Mouse (Mus musculus) retina, embryonic 14.5 days (tissue): ENCODE data around the gene Gm42906.
A peak's percentile ranks its signal among the peaks of the same experiment; 100 is the strongest.

Experiments
- DNase-seq: peaks from one replicate; pipeline ENCODE4 v3.0.0-alpha.2; 2015; ENCODE audit warnings: low spot score

Gm42906 gene

DNA sequence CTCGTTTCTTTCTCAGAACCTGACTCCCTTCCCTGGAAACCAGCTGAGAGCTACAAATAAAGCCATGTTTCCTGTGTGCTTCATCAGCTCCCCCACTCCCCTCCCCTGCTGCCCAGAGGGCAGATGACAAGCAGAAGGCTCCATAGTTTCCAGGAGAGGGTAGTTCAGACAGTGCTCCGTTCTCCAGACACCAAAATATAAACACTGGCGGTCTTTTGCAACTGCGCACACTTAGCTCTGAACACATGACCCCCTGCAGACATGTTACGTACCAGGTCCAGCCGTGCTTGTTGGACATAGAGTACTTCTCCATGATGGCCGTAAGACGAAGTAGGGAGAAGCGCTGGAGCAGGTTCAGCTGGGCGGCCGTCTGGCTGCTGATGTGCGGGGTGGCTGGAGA, 367.5 kb downstream of the Gm42906 start:
- DNase-seq = no peak

DNA sequence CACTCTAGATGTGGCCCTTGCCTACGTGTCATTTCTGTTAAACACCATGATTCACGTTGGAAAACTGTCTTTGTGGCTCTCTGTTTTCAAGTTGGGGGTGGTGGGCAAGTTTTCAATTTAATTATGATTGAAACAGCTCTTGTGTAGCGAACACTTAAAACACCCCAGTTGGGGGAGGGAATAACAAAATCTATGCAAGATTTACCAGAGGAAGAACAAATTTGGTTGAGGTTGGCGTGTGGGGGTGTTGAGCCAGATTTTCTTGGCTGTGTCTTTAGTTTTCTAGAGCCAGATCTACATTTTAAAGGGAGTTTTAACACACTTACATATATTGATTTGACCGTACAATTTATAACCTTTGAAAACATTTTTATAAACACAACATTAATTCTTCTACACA, 368.2 kb downstream of the Gm42906 start:
- DNase-seq = no peak

DNA sequence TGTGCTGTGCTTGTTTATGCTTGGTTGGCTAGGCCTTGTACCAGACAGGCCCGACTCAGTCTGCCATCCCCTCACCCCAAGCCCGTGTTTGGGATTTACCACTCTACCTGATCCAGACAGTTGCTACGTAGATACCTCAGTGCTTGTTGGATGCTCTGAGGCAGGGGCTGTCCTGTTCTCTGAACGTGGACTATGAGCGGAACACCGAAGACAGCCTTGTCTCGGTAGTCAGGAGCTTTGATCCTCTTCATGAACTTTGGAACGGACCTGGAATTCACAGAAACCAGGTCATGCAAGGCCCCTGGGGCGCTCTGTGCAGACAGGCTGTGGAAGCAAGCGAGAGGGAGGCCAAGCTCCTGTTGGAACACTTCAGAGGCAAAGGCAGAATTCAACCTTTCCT, 368.6 kb downstream of the Gm42906 start:
- DNase-seq = no peak

DNA sequence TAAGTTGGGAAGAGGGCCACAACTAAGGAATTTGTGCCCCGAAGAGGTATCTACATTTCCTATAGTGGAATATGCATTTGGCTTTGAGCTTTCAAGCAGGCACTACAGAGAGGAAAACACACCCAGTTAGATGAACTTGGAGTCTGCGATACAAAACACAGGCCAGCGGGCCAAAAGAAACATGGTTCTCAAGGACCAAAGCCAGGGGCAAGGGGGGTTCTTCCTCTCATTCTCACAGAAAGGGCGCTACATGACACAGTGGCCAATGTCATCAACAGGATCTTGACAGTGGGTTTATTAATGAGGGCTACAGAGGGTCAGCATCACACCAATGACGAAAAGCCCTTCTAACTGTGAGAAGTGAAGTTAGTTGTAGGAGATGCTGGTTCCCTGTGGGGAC, 370.2 kb downstream of the Gm42906 start:
- no peak for DNase-seq

DNA sequence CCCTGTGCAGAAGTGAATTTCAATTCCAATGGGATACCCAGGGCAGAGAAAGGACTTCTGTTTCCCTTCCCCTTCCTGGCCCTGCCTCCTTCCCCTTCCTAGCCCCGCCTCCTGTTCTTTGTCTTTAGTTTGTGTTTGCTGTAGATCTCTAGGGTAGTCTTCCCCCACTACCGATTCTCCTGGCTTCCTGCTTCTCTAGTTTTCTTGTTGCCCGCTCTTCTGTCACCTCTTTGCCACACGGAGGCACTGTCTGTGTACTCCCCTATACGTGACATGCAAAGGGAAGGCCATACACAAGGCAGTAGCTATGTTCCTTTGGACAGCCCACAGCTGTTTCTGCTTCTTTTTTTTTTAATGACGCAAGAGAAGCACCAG, 371.1 kb downstream of the Gm42906 start:
- DNase-seq = no peak

DNA sequence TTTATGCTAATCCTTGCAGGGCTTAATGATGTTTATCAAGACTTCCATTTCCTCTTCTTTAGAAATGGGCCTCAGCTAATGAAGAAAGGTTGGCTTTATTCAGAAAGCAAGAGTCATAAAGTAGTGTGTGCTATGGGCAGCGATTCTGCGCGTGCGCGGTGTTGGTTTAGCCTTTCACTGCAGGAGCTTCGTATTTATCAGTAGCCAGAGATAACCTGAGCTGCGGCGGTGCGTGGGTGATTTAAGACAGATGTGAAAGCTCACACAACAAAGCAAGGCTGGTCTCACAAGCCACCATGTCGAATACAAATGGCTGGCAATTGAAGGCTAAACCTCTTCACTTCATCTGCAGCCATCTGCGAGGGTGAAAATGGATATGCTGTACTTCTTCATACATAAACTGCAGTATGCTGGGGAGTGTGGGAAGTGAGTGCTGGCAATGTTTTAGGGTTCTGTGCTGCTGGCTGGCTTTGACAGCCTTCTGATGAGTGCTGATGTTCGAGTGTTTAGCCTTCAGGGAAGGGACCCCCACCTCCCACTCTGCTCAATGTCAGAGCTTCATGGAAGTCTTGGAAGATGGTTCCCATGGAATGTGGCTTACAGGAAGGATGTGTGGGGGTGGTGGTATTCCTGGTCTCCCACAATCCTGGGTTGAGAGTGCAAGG, 371.6 kb downstream of the Gm42906 start:
- no peak for DNase-seq

DNA sequence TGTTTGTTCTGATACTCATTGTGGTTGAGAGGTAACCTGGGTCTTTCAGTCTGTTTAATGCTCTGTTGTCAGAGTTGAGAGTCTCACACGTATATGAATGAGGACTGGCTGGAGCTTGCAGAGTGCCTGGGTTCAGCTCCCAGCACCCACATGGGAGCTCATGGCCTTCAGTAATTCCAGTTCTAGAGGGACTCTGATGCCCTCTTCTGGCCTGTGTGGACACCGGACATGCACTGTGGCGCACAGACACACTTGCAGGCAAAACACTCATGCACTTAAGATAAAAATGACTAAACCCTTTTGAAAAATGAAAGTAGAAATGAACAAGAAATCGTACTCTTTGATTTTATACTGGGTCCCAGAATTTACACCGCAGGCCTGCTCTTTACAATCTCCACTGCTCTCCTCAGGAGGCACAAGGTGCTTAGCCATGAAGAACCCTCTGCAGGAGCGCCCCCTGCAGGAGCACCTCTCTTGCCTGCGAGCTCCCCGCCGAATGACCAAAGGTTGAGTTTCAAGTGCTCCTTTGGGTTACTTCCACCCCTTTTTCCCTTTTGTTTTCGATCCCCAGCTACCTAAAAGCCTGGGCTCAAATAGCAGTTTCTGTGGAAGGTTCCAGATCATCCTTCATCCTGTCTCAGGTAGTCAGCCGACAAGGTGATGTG, 372.4 kb downstream of the Gm42906 start:
- DNase-seq = no peak

DNA sequence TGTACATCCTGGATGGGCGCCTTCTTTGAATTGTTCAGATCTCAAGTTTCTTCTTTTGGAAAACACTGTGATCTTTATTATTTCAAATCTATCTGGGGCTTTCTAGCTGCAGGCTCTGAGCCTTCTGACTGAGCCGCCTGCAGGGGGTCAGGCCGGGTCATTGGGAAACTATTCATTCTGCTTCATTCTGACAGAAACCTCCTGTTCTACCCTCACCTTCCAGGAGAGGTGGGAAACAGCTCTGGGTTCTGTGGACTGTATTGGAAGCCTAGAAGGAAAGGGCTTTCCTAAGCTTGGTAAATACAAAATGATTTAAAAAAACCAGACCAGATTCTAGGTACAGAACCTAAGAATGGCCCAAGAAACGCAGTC, 373.2 kb downstream of the Gm42906 start:
- no peak for DNase-seq

DNA sequence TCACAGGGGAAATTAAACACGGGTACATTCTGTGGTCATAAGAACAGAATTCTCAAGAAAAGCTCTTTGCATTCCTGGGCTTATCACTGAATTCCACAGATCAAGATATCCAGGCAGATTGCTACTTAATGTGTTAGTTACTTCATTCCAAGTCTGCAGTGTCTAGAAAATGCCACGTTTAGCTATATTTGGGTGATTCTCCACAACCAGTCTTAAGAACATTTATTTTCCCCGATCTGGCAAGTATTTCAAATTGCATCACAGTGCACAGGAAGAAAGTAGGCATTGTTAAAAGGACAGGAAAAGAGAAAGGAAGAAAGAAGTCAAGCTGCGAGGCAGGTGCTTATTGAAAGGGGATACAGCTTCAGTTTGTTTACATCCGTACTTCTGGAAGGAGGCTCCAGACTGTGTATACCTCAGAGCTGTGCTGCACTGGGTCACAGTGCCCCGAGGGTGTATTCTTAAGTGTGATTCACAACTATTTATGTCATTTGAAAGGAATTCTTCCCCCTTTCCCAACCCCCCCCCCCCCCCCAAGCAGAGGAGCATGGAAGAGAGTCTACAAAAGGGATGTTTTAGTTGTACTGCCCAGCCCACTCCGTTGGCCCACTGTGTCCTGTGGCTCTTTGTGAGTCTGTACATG, 373.7 kb downstream of the Gm42906 start:
- no peak for DNase-seq

DNA sequence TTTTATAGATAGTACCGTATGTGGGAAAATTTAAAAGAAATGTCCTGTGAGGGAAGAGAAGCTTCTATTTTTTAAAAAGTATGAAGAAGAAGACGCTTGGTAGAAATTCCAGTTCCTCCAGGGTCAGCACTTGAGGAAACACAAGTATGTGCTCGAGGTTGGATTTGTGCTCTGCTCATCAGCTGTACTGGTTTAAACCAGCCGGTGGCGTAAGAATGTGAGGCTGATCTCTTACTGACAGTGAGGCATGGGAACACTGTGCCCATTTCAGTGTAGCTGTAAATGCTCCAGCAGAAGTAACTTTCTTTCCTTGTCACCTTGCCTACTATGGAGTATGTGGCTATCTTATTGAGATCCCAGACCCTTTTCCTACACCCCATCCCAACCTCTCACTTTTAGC, 374.8 kb downstream of the Gm42906 start:
- DNase-seq = no peak

DNA sequence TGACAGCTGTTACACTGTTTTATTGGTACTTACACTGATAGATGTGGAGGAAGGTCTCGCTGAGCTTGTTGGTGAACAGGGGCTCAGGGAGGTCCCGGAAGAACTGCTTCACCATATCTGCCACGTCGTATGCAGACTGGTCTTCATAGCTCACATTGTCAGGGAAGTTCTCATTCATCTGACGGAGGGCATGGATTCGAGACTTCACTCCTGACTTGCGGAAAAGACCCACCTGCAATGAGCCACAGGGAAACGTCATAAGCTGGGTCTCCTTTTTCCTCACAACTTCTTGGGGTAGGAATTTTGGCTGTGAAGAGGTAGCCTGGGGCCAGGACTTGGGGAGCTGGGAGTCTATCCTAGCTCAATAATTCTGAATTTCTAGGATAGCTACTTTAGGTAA, 375.6 kb downstream of the Gm42906 start:
- DNase-seq = no peak

DNA sequence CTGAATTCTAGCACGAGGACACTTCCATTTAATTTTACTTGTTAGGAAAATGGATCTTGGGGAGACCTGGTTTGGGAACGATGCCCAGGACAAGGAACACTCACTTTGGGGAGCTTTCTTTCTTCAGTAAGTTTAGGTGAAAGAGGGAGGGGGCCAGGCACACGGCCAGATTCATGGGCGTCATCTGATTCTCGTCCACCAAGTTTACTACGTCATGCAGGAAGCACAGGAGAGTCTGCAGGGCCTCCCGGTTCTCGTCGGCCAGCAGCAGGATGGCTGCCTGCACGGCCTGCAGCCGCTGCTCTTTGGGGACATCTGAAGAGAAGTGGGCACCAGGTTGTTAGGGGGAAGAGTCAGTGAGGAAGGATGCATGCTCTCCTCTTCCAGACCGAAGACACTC, 380.5 kb downstream of the Gm42906 start:
- no peak for DNase-seq

DNA sequence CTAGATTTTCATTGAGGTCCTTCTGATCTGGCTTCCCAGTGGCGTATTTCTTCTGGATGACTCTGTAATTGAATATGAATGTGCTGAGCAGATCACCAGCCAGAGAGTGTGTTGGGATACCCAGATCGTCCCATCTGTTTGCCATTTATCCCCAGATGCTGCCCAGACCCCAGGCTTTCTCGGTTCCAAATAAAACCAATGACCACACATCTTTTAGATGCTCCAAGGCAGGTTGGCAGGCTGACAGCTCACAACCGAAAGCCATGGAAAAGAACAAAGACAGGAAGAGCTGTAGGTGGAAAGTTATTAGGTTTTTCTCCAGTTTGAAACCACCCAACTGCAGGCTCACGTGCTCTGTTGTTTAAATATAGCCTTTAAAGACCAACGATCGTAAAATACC, 381.0 kb downstream of the Gm42906 start:
- DNase-seq = no peak

DNA sequence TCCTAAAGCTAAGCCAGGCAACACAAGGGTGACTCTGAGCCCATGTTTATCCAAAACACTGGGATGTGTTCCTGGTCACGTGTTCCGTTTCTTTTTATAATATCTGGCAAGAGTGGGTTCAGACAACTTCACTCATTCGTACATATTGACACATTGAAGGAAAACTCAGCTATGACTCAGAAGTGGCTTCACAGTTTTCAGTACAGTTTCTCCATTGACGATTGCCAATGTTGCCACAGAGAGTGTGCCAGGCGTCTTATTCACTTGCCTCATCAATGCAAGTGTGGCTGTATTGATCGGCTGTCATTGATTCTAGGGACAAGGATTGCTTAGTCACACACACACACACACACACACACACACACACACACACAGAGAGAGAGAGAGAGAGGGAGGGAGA, 381.8 kb downstream of the Gm42906 start:
- no peak for DNase-seq

DNA sequence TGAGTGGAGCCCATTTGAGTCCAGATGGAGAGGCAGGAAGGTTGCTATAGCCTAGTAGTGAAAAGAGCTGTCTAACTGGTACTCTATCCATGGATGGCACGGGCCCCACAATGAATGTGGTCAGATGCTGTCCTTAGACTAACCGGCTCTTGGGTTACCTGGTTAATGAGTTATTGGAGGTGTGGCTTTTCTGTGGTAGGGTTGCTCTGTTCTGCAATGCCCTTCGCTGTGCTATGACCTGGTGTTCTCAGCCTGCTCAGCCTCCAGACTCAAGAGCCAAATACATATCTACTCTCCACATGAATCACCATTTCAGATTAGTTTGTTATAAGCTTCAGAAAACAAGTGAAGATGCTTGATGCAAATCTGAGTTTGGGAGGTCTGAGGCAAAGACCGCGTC, 385.1 kb downstream of the Gm42906 start:
- no peak for DNase-seq

DNA sequence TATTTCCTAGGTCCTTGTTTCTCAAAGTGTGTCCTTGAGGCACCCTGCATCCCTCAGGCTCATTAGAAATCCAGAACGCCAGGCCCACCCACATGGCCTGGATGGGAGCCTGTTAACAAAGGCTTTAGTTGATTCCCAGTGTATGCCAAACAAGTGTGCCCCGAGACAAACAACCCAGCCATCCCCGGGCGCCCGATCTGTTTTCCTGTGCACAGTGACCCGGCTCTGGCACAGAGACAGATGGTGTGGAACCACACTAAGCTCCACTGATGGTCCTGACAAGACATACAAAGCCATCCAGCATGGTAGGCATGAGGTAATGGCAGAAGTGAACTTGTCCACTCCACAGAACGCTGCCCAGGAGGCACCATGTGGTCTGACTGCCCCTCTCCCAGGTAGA, 390.1 kb downstream of the Gm42906 start:
- no peak for DNase-seq

DNA sequence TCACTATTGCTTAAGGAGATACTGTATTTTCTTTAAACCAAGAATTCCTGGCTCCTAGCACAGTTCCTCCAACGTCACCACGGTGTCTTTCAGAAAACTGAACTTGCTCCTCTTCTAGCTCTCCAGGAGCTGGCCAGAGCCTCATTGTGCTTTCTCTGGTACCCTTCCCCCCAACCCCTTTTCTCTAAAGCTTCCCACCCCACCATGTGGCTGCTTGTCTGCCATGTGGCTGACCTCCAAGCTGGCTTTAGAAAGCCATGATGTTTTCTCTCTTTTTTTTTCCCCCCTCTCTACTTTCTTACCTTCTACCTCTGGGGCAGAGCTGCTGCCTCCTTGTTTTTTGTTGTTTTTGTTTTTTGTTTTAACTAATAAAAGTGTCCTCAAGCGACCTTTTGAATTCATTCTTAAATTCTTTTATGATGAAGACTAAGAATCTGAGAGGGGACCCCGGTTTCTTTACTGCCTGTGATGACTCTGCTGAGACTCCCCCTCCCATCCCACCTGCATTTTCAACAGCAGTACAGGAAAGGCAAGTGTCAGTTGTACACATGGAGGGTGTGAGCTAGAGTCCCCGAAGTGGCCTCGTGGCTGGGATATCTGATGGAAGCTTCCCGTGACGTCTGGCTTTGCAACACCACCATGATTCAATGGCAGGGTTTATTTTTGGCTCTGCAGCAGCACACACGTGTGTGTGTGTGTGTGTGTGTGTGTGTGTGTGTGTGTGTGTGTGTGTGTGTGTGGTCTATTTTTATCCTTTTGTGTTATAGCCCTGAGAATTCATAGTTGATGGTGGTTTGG, 393.0 kb downstream of the Gm42906 start:
- no peak for DNase-seq

DNA sequence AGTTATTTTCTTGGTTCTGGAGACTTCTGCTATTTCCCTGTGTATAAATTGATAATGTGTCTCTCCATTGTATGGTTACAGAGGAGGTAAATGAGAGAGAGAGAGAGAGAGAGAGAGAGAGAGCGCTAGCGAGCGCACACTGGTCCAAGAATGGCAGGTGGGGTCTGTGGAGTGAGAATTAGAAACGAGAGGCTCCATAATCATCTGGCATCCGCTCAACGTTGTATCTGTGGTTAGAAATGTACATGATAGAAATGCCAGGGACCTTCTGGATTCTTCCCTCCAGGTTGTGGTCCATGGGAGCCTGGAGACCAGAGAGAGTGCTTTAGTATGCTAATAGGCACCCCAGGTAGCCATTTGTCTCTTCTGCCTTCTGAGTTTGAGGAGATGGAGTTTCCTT, 399.1 kb downstream of the Gm42906 start:
- DNase-seq = no peak

DNA sequence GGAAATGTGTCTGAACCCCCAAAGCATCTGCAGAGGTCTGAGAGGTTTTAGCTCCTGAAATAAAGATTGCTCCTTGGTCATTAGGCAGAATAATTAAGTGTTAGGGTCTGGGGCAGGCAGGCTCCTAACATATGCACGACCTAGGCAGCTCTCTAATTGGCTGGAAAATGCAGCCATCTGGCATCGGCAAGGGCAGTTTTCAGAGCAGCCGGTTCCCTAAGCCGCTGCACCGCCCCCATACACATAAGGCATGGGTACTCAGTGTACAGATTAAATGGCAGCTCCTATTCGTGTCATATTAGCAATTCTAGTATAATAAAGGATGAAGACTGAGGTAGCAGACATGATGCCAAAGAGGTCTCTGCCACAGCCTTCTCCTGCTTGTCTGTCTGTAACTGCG, 400.8 kb downstream of the Gm42906 start:
- DNase-seq = peak; percentile 65

DNA sequence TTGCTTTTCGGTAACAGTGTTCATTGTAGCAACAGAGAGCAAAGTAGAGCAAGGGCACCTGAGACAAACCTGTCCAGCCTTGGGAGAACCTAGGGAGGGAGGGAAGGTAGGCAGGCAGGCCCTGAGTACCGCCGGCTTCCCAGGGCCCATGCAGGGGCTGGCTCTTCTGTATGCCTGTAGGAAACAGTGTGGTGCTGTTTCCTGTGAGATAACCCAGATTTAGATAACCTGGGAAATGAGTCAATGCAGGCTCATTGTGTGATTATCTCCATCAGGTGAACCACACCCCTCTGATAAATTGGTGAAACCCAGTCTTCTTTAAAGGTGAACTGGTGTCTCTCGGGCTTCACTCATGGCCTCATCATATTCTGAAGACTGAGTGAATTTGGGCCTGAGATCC, 401.9 kb downstream of the Gm42906 start:
- DNase-seq = no peak

DNA sequence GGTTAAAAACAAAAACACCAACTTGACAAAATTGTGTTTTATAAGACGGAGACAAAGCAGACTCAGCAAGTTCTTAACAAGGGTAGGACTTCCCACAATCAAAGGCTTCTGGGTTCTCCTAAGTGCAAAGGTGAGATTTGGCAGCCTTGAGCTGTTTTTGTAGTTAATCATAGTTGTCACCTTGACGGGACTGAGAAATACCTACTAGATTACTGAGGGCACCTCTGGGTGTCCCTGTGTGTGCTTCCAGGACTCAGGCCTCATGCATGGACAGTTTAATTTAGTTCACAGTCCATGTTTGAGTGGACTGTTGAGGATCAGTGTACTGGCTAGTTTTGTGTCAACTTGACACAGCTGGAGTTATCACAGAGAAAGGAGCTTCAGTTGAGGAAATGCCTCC, 403.5 kb downstream of the Gm42906 start:
- no peak for DNase-seq

DNA sequence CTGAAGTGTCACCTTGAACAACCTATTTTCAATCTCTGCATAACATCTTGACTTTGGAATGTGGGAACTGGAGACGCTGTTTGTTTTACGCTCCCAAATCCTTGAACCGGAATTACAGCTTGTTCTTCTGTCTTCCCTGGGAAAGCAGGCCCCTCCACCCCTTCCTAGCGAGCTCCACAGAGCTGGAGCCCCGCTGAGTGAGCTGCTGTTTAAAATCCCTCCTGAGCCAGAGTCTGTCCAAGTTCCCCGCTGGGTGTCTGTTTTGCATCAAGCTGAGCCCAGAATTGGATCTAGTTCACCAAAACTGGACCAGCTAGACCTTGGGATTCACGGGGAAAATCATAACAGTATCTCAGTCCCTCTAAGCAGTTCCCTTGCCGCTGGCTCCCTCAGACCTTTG, 404.5 kb downstream of the Gm42906 start:
- DNase-seq = peak; percentile 41

DNA sequence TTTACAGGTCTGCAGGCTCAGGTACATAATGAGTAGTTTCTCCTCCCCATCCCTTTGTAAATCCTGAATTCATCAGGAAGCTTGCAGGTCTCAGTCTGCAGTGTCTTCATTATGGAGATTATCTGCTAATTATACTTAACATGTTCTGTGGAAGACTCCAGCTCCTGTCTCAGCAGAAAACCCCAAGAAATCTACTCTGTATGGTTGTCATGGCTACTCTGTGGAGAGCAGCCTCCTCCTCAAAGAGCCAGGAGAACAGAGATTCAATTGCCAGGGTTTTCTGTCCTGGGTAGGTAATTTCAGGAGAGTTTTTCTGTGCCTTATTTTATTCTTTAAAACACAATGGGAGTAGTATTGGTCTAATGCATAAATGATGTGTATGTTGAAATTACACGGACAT, 405.0 kb downstream of the Gm42906 start:
- no peak for DNase-seq
